Mouse (Mus musculus): ENCODE measurements around the gene Appbp2. TPM values are rescaled to one million over a fixed set of nuclear protein-coding genes. Genes with fewer than 3 reads are reported as not detected.

Gene Appbp2
- polyA plus RNA-seq, 1 experiment, result 8.5 TPM

- no peak overlapping the region for H3K4me3 ChIP-seq
- H3ac ChIP-seq (ENCODE audit: control insufficient read depth, insufficient read length), result no peak overlapping the region
- H3K4me2 ChIP-seq (ENCODE audit: low read depth), result no peak overlapping the region
- H3K36me3 ChIP-seq (ENCODE audit: control insufficient read depth, insufficient read depth), result peaks cover 64% of the 10 kb centered on the region
- H3K27me3 ChIP-seq (ENCODE audit: control insufficient read depth, insufficient read depth, insufficient read length), result no peaks in the 10 kb centered on the region
- TF ChIP-seq TCF3 (IDR thresholded peaks at IDR 0.05; ENCODE audit: insufficient read length, low read depth) (no peak), USF1 (IDR thresholded peaks at IDR 0.05; ENCODE audit: low read depth) (no peak), E2F4 (IDR thresholded peaks at IDR 0.05; ENCODE audit: insufficient read depth) (no peak), REST (IDR thresholded peaks at IDR 0.05; ENCODE audit: insufficient read depth, insufficient read length) (no peak), CEBPB (IDR thresholded peaks at IDR 0.05; ENCODE audit: insufficient read depth, poor library complexity, severe bottlenecking) (no peak), POLR2AphosphoS2 (IDR thresholded peaks at IDR 0.05; ENCODE audit: insufficient read length, low read depth) (no peak), SRF (IDR thresholded peaks at IDR 0.05; ENCODE audit: control insufficient read depth, insufficient read length, low read depth) (no peak), MAX (IDR thresholded peaks at IDR 0.05; ENCODE audit: low read depth) (no peak), MYOD1 (IDR thresholded peaks at IDR 0.05; ENCODE audit: control insufficient read depth in 1 of 3, insufficient read length in 2 of 3, low read depth in 2 of 3) (no peak)
- H3K79me2 ChIP-seq (ENCODE audit: control insufficient read depth, insufficient read depth), result no peaks in the 10 kb centered on the region
Observed at GRCm38 (mm10) chr11:85206231-85206630, 28.7 kb downstream of the Appbp2 start.

GRCm38 (mm10) chr11:85198906-85199305 is 36.0 kb downstream of the Appbp2 start:
- peaks cover 73% of the 10 kb centered on the region for H3K36me3 ChIP-seq (ENCODE audit: control insufficient read depth, insufficient read depth)
- no peak overlapping the region for H3ac ChIP-seq (ENCODE audit: control insufficient read depth, insufficient read length)
- no peaks in the 10 kb centered on the region for H3K27me3 ChIP-seq (ENCODE audit: control insufficient read depth, insufficient read depth, insufficient read length)
- H3K4me3 ChIP-seq, result no peak overlapping the region
- H3K4me2 ChIP-seq (ENCODE audit: low read depth), result no peak overlapping the region
- TF ChIP-seq MYOD1 (IDR thresholded peaks at IDR 0.05; ENCODE audit: control insufficient read depth in 1 of 3, insufficient read length in 2 of 3, low read depth in 2 of 3) (no peak), REST (IDR thresholded peaks at IDR 0.05; ENCODE audit: insufficient read depth, insufficient read length) (no peak), POLR2A (IDR thresholded peaks at IDR 0.05; ENCODE audit: insufficient read length, low read depth) (no peak), TCF12 (IDR thresholded peaks at IDR 0.05; ENCODE audit: insufficient read depth, poor library complexity, severe bottlenecking) (no peak), TCF3 (IDR thresholded peaks at IDR 0.05; ENCODE audit: insufficient read length, low read depth) (no peak), SRF (IDR thresholded peaks at IDR 0.05; ENCODE audit: control insufficient read depth, insufficient read length, low read depth) (no peak), MAX (IDR thresholded peaks at IDR 0.05; ENCODE audit: low read depth) (no peak), USF1 (IDR thresholded peaks at IDR 0.05; ENCODE audit: low read depth) (no peak), E2F4 (IDR thresholded peaks at IDR 0.05; ENCODE audit: insufficient read depth) (no peak), CEBPB (IDR thresholded peaks at IDR 0.05; ENCODE audit: insufficient read depth, poor library complexity, severe bottlenecking) (no peak), MYOG (IDR thresholded peaks at IDR 0.05; ENCODE audit: control insufficient read depth in 1 of 3, insufficient read depth in 1 of 3, insufficient read length in 2 of 3, low read depth in 2 of 3) (no peak), POLR2AphosphoS2 (IDR thresholded peaks at IDR 0.05; ENCODE audit: insufficient read length, low read depth) (no peak)
- no peaks in the 10 kb centered on the region for H3K79me2 ChIP-seq (ENCODE audit: control insufficient read depth, insufficient read depth)

GRCm38 (mm10) chr11:85196046-85196445 is 38.9 kb downstream of the Appbp2 start:
- H3K79me2 ChIP-seq (ENCODE audit: control insufficient read depth, insufficient read depth), result no peaks in the 10 kb centered on the region
- H3K27me3 ChIP-seq (ENCODE audit: control insufficient read depth, insufficient read depth, insufficient read length), result no peaks in the 10 kb centered on the region
- TF ChIP-seq USF1 (IDR thresholded peaks at IDR 0.05; ENCODE audit: low read depth) (no peak), REST (IDR thresholded peaks at IDR 0.05; ENCODE audit: insufficient read depth, insufficient read length) (no peak), TCF12 (IDR thresholded peaks at IDR 0.05; ENCODE audit: insufficient read depth, poor library complexity, severe bottlenecking) (no peak), CEBPB (IDR thresholded peaks at IDR 0.05; ENCODE audit: insufficient read depth, poor library complexity, severe bottlenecking) (no peak), MAX (IDR thresholded peaks at IDR 0.05; ENCODE audit: low read depth) (no peak), MYOD1 (IDR thresholded peaks at IDR 0.05; ENCODE audit: control insufficient read depth in 1 of 3, insufficient read length in 2 of 3, low read depth in 2 of 3) (no peak), POLR2AphosphoS2 (IDR thresholded peaks at IDR 0.05; ENCODE audit: insufficient read length, low read depth) (no peak), SRF (IDR thresholded peaks at IDR 0.05; ENCODE audit: control insufficient read depth, insufficient read length, low read depth) (no peak), TCF3 (IDR thresholded peaks at IDR 0.05; ENCODE audit: insufficient read length, low read depth) (no peak), E2F4 (IDR thresholded peaks at IDR 0.05; ENCODE audit: insufficient read depth) (no peak), POLR2A (IDR thresholded peaks at IDR 0.05; ENCODE audit: insufficient read length, low read depth) (no peak), MYOG (IDR thresholded peaks at IDR 0.05; ENCODE audit: control insufficient read depth in 1 of 3, insufficient read depth in 1 of 3, insufficient read length in 2 of 3, low read depth in 2 of 3) (no peak)

GRCm38 (mm10) chr11:85194206-85194605 is 40.7 kb downstream of the Appbp2 start:
- Histone ChIP-seq H3ac (ENCODE audit: control insufficient read depth, insufficient read length) (no peak overlapping the region), H3K4me3 (no peak overlapping the region), H3K27me3 (ENCODE audit: control insufficient read depth, insufficient read depth, insufficient read length) (no peaks in the 10 kb centered on the region), H3K79me2 (ENCODE audit: control insufficient read depth, insufficient read depth) (no peaks in the 10 kb centered on the region), H3K4me2 (ENCODE audit: low read depth) (no peak overlapping the region), H3K36me3 (ENCODE audit: control insufficient read depth, insufficient read depth) (peaks cover 57% of the 10 kb centered on the region)
- TF ChIP-seq TCF12 (IDR thresholded peaks at IDR 0.05; ENCODE audit: insufficient read depth, poor library complexity, severe bottlenecking) (no peak), CEBPB (IDR thresholded peaks at IDR 0.05; ENCODE audit: insufficient read depth, poor library complexity, severe bottlenecking) (no peak), SRF (IDR thresholded peaks at IDR 0.05; ENCODE audit: control insufficient read depth, insufficient read length, low read depth) (no peak), MAX (IDR thresholded peaks at IDR 0.05; ENCODE audit: low read depth) (no peak), MYOG (IDR thresholded peaks at IDR 0.05; ENCODE audit: control insufficient read depth in 1 of 3, insufficient read depth in 1 of 3, insufficient read length in 2 of 3, low read depth in 2 of 3) (no peak)

More at GRCm38 (mm10) chr11:85196046-85196445, 38.9 kb downstream of the Appbp2 start:
- H3ac ChIP-seq (ENCODE audit: control insufficient read depth, insufficient read length), result no peak overlapping the region
- H3K4me2 ChIP-seq (ENCODE audit: low read depth), result no peak overlapping the region
- H3K4me3 ChIP-seq, result no peak overlapping the region
- H3K36me3 ChIP-seq (ENCODE audit: control insufficient read depth, insufficient read depth), result peaks cover 71% of the 10 kb centered on the region

GRCm38 (mm10) chr11:85190741-85191140 is 44.2 kb downstream of the Appbp2 start:
- H3K79me2 ChIP-seq (ENCODE audit: control insufficient read depth, insufficient read depth), result no peaks in the 10 kb centered on the region

More at GRCm38 (mm10) chr11:85190741-85191140, 44.2 kb downstream of the Appbp2 start:
- Histone ChIP-seq H3K4me2 (ENCODE audit: low read depth) (no peak overlapping the region), H3ac (ENCODE audit: control insufficient read depth, insufficient read length) (no peak overlapping the region), H3K4me3 (no peak overlapping the region), H3K36me3 (ENCODE audit: control insufficient read depth, insufficient read depth) (peaks cover 38% of the 10 kb centered on the region), H3K27me3 (ENCODE audit: control insufficient read depth, insufficient read depth, insufficient read length) (no peaks in the 10 kb centered on the region)
- TF ChIP-seq REST (IDR thresholded peaks at IDR 0.05; ENCODE audit: insufficient read depth, insufficient read length), result no peak
